Mouse (Mus musculus) spleen, adult 12 weeks (tissue): ENCODE measurements around the gene Ly6g6f.
"Not testable (repeated sequence)": the region's sequence is repeated elsewhere in the genome, so short reads cannot be mapped to it uniquely, and the experiment has no call there.

Experiments
- DNase-seq: peaks from one replicate; pipeline ENCODE4 v3.0.0; 2022; ENCODE audit warnings: low spot score

Gene Ly6g6f

DNA sequence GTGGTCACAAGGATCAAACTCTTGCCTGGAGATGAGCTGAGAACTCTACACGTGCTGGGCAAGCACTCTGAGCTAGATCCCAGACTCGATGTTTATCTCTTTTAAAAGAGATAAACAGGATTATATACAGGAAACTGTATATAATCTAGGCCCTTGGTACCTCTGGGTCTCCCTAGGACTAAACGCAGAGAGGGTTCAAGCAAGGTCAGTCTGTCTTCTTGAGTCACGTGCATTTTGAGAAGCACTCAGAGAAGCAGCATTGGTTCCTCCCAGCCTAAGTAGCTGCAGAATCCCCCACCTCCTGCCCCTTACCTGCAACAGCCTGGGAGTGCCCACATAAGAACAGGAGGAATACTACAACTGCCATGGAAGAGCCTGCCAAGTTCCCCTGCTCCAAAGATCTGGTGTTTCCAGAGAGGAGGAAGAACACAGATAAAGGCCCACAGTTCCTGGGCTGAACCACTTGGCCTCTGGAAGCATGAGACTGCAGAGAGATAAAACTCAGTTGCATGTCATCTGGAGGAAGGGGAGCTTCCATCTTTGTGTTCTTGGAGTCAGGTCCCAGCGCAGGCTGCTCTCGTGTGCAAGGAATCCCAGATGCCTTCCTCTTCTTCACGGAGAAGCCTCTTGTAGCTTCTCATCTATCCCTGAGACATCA, at the start of gene Ly6g6f:
TSS of gene Ly6g6f (minus strand) at position 403 of the 658 bp plus-strand sequence.
- no peak for DNase-seq

DNA sequence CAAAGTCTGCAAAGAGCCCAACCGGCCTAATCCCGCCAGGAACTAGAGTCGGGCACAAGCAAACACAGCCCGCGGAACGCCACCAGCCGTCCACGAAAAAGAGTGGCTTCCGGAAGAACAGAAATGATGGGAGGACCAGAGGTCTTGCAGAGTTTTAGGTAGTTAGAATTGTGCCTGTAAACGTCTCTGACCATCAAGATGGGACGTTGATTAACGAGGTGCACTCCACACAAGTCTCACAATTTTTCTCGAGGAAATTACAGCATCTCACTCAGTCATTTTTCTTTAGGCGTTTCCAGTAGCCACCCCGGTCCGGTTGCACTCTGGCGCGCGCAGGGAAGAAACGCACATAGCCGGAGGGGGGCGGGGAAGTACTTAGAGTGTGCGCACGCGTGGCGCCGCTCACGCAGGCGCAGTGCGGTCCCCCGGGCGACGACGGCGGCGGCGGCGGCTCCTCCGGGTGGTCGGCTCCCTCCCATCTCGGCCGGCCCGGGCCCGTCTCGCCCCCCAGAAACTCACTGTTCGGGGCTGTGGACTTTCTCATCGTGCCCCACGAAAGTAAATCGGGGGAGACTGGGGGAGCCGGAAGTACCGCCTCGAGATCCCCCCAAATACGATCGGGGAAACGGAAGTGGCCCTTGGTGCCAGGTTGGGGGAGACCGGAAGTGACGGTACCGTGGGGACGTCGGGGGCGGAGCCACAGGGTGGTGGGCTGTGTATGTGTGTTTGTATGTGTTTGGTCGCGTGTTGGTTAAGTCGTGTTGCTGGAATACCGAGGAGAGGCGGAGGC, 49.6 kb upstream of the Ly6g6f start, which contains the start of gene Bag6:
TSS of gene Bag6 (plus strand) at position 378 of the 790 bp plus-strand sequence.
- DNase-seq, result peak; percentile 95

DNA sequence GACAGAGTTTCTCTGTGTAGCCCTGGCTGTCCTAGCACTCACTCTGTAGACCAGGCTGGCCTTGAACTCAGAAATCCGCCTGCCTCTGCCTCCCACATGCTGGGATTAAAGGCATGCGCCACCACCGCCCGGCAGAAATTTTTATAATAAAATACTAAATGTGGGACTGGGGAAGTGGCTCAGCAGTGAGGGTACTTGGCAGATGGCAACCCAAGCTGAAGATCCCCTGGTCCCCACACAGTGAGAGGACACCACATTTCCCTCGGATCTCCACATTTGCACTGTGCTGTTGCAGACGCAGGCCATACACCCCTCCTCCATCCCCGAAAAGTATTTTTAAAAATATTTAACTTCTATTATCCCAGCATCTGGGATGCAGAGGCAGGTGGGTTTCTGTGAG, 48.1 kb upstream of the Ly6g6f start:
- DNase-seq, result no peak

DNA sequence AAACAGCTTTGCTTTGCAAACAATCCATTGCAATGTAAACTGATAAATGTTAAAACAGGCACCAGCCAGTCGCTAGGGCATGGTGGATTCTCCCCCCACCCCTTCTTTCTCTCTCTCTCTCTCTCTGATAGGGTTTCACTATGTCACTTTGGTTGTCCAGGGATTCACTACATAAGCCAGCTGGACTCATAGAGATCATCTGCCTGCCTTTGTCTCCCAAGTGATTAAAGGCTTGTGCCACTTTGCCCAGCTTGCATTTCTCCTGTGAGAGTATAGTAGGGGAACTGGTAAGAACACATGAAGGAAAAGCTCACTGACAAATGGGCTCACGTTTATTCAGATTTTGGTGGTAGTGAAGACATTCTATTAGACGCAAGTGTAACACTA, 46.8 kb upstream of the Ly6g6f start:
- DNase-seq, result no peak

DNA sequence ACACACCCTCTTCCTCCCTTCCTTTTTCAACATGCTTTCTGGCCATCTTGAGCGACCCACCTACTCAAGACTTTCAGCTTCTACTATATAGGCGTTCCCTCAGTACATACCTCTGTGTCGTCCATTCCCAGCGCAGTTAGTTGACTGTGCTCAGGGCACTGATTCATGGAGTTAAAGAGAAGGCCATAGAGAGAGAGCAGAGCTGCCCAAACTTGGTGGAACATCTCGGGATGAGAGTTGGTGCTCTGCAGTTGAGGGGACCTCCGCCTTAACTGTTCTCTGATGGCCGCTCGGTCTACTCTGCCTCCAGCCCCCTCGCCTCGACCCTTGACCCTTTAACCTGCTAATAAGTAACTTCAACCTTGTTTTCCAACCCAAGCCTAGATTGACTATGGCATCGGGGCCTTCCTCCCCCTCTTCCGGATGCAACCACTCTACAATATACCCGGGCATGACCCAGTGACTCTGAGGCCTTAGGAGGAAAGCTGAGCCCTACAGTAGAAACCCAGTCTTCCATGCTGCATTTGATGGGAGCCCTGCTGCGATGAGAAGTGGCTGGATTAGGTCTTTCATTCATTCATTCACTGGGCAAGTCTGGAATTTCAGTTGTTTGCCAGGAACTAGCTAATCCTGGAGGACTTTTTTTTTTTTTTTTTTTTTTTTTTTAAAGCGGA, 46.2 kb upstream of the Ly6g6f start, which contains the start of gene Apom:
TSS of gene Apom (minus strand) at position 551 of the 674 bp plus-strand sequence.
- no peak for DNase-seq

DNA sequence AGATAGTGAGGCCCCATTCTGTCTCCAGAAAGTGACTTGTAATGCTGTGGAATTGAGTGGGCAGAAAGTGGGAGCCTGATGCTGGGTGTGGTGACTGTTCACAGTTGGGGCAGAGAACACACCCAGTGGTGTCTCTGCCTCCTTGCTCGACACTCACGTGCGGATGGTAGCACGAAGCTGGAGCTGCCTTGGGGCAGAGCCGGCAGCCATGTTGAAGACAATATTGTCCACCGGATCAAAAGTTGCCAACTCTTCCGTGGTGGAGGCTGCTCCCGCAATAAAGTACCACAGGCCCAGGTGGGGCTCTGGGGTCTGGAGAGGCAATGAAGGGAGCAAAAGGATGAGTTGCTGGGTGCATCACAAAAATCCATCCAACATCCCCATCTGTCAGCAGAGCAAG, 45.6 kb upstream of the Ly6g6f start:
- no peak for DNase-seq

DNA sequence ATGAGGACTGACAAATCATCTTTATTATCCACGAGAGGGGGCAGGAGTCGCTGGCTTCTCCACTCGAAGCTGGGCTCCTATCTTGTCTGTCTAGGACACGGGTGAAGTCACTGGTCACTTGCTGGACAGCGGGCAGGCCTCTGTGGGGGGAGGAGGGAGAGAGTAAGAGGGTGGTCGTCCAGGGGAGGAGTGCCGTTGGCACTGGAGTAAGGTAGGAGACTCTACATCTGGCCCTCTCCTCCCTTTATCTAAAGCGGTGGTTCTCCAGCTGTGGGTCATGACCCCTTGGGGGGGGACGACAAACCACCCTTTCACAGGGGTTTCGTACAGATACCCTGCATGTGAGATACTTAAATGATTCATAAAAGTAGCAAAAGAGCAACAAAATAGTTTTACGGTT, 43.6 kb upstream of the Ly6g6f start:
- DNase-seq, result no peak

DNA sequence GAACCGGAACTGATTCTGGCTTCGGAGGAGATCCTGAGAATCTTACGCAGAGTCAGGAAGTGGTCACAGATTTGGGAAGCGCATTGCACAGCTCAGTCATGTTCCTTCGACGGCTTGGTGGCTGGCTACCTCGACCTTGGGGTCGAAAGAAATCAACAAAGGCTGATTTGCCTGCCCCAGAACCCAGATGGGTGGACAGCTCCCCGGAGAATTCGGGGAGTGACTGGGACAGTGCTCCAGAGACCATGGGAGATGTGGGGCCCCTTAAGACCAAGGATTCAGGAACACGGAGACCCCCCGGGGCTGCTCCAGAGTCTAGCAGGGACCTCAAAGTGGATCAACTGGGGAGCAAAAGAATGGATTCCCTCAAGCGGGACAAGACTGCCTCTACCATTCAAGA, 41.6 kb upstream of the Ly6g6f start:
- no peak for DNase-seq

DNA sequence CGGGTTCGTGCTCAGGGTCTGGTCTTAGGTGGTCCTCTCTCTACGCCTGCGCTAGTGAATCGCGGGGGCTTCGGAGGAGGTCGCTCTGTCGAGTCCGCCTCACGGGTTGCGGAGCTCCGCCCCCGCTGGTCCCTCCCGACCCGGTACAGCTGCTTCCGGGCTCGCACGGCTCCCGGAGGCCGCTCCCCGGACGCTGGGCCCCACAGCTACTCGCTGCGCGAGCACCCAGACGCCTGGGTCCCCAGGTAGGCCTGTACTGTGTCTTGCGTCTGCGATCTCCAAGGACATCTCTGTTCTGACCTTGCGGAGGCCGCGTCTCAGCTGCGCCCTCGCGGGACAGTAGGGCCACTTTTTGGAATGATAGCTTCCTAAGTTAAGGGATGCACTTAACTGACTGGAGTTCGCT, 40.8 kb upstream of the Ly6g6f start, which contains the start of gene D17H6S53E:
TSS of gene D17H6S53E (plus strand) at position 168 of the 406 bp plus-strand sequence.
- peak; percentile 61 for DNase-seq

DNA sequence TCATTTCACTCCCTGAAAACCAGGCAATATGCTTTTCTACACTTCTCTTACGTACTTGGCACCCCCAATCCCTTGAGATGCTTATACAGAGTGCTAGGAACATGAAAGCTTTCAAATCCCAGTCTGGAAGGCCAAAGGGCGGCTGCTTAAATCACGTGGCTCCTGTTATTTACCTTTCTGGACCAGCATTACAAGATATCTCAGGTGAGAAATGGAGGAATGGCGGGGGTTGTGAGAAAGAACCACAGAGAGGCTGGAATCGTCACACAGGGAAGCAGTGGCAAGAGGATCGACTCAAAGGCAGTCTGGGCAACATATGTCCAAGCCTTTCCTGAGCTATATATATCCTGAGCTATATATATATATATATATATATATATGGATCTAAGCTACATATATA, 40.2 kb upstream of the Ly6g6f start:
- no peak for DNase-seq

DNA sequence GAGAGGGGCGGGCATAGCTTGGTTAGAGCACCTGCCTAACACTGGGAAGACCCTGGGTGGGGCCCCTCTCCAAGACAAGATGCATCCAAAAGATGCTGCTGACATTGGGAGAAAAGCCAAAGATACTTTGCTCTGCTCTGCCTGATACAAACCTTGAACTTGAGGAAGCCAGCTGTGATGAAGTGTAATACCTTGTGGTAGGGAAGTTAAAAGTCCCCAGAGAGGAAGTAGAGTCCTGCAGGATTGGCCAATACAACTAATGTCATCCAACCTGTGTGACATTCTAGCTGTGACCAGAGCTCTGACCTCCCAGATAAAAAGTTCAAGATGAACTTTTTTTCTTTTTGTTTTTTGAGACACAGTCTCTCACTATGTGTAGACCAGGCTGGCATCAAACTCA, 39.7 kb upstream of the Ly6g6f start:
- no peak for DNase-seq

DNA sequence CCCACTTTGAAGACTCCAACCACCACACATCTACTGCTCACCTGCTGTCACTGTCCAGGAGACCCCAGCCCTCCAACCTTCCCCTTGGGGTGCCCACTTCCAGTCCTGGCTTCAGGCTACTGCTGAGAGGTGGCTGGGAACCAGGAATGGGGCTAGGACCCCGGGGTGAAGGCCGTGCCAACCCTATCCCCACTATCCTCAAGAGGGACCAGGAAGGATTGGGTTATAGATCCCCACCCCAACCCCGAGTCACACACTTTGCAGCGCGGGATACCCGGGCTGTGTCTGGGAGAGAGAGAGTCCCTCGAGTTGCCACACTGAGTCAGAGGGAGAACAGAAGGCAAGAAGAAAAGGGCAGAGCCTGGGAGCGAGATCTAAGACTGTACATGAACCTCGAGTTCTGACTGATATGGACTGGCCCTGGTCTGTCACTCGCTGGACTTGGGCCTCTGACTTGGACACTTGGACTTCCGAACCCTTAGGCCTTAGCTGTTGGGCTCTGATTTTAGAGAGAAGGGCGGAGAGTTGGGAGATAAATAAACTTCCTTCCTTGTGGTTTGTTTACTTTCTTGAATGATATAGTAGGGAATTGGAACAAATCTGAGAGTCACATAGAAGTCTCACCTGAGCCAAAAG, 39.0 kb upstream of the Ly6g6f start:
- not testable (repeated sequence) for DNase-seq

DNA sequence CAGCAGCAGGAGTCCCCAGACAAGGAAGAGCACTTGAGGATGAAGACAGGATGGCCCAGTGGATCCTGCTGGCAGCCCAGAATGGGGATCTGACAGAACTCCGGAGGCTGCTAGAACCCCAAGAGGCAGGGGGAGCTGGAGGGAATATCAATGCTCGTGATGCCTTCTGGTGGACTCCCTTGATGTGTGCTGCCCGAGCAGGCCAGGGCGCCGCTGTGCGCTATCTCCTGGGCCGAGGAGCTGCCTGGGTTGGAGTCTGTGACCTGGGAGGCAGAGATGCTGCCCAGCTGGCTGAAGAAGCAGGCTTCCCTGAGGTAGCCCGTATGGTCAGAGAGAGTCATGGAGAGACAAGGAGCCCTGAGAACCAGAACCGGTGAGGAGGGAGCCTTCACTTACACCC, 37.9 kb upstream of the Ly6g6f start:
- not testable (repeated sequence) for DNase-seq

DNA sequence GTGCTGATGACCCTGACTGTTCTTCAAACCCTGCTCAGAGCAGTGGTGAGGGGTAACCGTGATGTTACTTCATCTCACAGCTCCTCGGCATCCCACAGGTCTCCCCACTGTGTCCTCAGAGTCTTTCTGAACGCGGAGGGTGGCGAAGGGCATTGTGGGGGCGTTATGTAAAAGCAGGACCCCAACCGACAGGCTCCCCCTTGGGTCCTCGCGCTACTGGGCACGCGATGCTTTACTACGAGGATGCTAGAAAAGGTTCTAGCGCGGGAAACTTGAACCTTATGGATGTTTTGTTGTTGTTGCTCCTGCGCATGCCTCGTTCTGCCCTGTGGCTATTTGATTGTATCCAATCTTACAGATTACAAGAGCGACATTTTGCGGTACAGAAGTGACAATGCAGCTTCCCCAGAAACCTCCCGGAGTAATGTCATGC, 36.5 kb upstream of the Ly6g6f start, which contains the start of gene Csnk2b:
TSS of gene Csnk2b (minus strand) at position 183 of the 433 bp plus-strand sequence.
- no peak for DNase-seq

DNA sequence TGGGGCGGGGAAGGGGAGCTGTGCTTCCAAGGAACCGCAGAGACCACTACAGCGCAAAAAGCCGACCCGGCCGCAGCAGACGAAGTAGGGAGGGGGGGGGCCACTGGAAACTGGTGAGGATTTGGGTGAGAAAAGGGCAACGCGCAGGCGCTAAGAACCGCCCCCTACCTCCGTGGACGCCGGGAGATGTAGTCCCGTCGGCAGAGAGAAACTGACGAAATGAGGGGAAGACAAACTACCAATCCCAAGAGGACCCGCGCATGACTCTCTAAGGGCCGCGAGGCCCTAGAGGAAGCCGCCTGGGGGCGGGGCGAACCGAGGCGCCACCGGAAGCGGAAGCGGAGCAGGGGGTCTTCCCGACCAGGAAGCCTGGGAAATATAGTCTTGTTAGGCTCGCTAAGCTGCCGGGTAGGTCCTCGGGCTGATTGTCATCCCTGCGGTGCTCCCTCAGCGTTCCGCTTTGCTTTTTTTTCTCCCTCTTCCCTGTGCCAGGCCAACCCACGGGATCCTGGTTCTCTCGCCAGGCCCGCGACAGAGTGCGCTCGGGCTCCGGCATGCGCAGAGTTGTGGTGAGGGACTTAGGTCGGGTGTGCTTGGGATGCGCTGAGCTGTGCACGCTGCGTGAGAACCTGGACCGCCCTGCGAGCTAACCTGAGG, 35.9 kb upstream of the Ly6g6f start, which contains the start of gene Gpank1:
TSS of gene Gpank1 (plus strand) at position 313 of the 657 bp plus-strand sequence.
- peak; percentile 91 for DNase-seq

DNA sequence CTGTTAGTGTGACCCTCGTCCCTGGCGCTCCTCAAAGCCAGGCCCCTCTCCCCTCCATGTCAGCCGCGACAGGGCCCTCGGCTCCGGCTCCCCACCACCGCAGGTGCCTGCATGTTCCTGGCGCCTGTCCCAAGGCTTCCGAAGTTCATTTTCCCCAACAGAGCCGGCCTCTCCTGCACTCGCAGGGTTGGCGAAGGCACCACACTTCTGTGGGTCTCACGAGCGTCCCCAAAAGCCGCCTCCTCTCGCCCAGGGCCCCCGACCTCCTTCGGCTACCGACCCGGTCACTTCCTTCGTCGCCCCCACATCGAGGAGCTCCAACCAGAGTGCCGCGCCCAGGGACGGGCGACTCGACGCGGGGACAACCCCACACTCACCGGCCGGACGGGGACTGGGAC, 35.3 kb upstream of the Ly6g6f start:
- DNase-seq, result no peak

DNA sequence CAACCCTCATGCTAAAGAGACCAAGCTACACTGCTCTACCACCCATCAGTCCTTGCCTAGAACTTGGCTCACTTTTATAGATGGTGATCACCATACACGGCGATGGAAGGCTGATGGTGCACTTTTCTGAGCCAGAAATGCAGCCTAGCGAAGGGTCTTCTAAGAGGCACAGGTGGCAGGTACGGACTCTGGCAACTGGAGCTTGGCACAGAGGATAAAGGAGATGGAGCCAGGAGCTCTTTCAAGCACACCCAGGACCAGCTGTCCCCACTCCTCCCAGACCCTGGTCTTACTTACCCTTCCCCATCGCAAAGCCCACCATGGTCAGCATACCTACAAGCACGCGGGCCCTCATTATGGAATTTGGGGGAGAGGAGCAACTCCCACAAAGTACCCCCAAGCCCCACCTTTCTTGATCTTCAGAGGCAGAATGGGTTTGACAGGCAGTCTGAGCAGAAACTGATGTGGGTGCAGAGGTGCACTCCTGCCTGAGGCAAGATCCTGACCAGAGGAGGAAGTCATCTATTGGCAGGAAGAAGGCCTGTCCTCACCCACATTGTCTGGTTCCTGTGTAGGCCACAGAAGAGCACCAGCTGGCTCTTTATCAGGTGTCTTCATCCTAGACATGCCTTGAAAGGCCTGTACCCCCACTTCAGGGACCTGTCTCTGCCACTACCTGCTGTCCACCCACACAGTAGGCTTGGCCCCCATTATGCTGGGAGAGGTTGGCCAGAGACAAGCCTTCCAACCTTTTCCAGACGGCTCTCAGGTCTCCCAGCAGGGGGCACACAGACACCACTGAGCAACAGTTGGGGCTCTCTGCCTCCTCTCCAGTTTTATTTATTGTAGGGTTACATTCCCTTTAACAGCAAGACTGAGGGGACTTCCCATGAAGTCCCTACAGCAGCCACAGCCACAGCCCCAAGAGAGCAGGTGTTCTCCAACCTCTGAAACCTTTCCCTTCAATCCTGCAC, 29.9 kb upstream of the Ly6g6f start, which contains the start of gene Ly6g5b:
TSS of gene Ly6g5b (minus strand) at position 383 of the 974 bp plus-strand sequence.
- no peak for DNase-seq

DNA sequence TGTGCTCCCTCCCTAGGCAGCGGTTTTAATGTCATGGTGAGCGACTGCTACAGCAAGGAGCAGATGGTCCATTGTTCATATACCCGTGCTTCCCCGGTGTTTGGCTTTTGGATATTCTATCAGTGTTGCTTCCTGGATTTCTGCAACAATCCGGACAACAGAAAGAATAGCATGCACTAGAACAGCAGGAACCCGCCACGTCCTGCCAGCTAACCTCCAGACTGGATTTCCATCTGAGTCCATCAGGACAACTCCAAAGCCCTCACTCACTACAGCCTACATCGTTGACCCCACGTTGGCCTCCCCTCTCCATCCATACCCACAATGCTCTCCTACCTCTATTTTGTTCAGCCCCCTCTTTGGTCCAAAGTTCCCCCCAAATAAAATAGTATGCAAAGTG, 26.4 kb upstream of the Ly6g6f start:
- DNase-seq, result no peak

DNA sequence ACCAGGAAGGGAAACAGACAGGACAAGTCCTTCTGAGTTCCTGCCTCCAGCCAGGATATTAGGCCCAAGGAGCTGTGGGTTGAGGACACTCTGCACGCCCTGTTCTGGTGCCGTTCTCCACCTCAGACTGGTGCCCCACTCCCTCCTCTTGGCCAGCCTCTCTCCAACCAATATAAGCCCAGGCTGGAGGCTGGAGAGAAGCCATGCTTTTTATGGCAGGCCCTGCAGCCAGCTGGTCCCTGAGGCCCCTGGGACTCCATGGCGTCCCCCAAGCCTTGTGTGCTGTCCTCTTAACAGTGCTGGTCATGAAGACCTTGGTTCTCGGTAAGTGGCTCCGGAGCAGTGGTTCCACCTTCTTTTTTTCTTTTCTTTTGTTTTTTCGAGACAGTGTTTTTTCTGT, 22.7 kb upstream of the Ly6g6f start, which contains the start of gene Ly6g5c:
TSS of gene Ly6g5c (plus strand) at position 183 of the 400 bp plus-strand sequence.
- no peak for DNase-seq

DNA sequence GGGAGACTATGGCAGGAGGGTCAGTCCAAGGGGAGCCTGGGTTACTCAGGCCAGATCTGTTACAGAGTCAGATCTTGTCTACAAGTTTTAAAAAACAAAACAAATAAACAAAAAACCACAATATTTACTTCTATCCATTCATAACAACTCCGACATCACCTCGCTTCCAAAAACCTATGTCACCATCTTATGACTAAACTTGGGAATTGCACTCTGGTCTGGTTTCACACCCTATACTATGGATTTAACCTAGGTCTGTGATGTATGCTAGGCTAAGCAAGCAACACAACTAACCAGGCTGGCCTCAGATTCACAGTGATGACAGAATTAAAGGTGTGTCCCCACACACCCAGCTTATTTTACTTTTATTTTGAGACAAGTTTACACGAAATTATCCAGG, 21.1 kb upstream of the Ly6g6f start:
- no peak for DNase-seq
